Mouse (Mus musculus) stomach, embryonic 14.5 days (tissue): ENCODE measurements around the gene Egr2. TPM values are rescaled to one million over a fixed set of nuclear protein-coding genes. Genes with fewer than 3 reads are reported as not detected.
A peak's percentile ranks its signal among the peaks of the same experiment; 100 is the strongest.

Experiments
- ATAC-seq: fragments of 200-750 bp; cut with Nextera tagmentation; 2 replicates; pipeline ENCODE4 v1.8.0; 2017; ENCODE audit warnings: low read depth, moderate TSS enrichment; ENCODE audit not compliant: insufficient number of reproducible peaks, insufficient read depth, low FRiP score
- H3K27ac ChIP-seq: fragments of 300-500 bp; sonication (generic); 2 replicates; pipeline ENCODE4 v1.5.1; 2014; ENCODE audit warnings: mild to moderate bottlenecking, low read length, moderate library complexity, mixed read lengths
- H3K27me3 ChIP-seq: fragments of 300-500 bp; sonication (generic); 2 replicates; pipeline ENCODE4 v1.6.1; 2014; ENCODE audit warnings: low read length, control low read depth, mixed read lengths; ENCODE audit not compliant: control insufficient read depth, insufficient read depth
- H3K36me3 ChIP-seq: fragments of 300-500 bp; sonication (generic); 2 replicates; pipeline ENCODE4 v1.6.1; 2014; ENCODE audit warnings: mild to moderate bottlenecking, control low read depth, low read length, moderate library complexity, mixed read lengths; ENCODE audit not compliant: control insufficient read depth, insufficient read depth
- H3K4me1 ChIP-seq: fragments of 300-500 bp; sonication (generic); 2 replicates; pipeline ENCODE4 v1.6.1; 2014; ENCODE audit warnings: low read length, control low read depth, mixed read lengths; ENCODE audit not compliant: control insufficient read depth, insufficient read depth
- H3K4me2 ChIP-seq: fragments of 300-500 bp; sonication (generic); replicated peaks from 2 replicates; pipeline ENCODE4 v1.6.1; 2014; ENCODE audit warnings: low read depth, low read length, control low read depth
- H3K4me3 ChIP-seq: fragments of 300-500 bp; sonication (generic); 2 replicates; pipeline ENCODE4 v1.5.1; 2014; ENCODE audit warnings: low read depth, low read length, control low read depth
- H3K9ac ChIP-seq: fragments of 300-500 bp; sonication (generic); replicated peaks from 2 replicates; pipeline ENCODE4 v1.6.1; 2014; ENCODE audit warnings: low read depth, mild to moderate bottlenecking, control low read depth, low read length, moderate library complexity, mixed read lengths
- H3K9me3 ChIP-seq: fragments of 300-500 bp; sonication (generic); 2 replicates; pipeline ENCODE4 v1.6.1; 2016; ENCODE audit warnings: low read depth, low read length, control low read depth; ENCODE audit not compliant: control insufficient read depth
- WGBS: fragments of 180-500 bp; shearing (Covaris S2); extraction: QIAGEN DNeasy Blood & Tissue Kit; methylation state at CpG from one replicate; pipeline ENCODE4 v1.1.7; 2014; 5-methylcytosine and 5-hydroxymethylcytosine counted together
- polyA plus RNA-seq: library from polyadenylated mRNA; unstranded; fragments of >200 nt; fragmentation: Nextera tagmentation; extraction: Ambion mirVana; gene quantifications from 2 replicates; pipeline ENCODE4 v1.2.1, GENCODE M21; 2014

The Egr2 gene
- polyA plus RNA-seq, 1 experiment from 2014 or later = 0.33 TPM

DNA sequence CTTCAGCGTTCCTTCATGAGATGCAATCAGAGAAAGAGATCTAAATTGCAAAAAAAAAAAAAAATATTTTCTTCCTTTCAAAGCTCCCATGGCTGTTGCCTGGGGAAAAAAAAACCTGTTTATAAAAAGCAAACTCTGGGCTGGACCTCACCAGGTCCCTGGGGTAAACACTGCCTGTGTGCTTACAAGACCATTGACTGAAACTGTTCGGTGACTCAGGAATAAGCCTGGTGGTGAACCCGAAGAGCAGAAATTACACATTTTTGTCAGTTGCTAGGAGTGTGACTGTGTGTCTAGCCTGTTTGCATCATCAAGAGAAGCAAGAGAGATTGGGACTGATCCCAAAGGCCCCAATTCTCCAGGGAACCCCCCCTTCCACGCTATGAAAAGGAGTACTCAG is 5.5 kb upstream of the Egr2 start:
- no peak for ATAC-seq
- Histone ChIP-seq H3K9me3 (no peaks in the 10 kb centered on the region), H3K9ac (no peak overlapping the region), H3K36me3 (no peaks in the 10 kb centered on the region), H3K27ac (no peak overlapping the region), H3K27me3 (peaks cover 12% of the 10 kb centered on the region), H3K4me2 (no peak overlapping the region), H3K4me3 (no peak overlapping the region), H3K4me1 (no peaks in the 10 kb centered on the region)
- WGBS = 76% methylated on average over 4 of the region's 4 CpGs

DNA sequence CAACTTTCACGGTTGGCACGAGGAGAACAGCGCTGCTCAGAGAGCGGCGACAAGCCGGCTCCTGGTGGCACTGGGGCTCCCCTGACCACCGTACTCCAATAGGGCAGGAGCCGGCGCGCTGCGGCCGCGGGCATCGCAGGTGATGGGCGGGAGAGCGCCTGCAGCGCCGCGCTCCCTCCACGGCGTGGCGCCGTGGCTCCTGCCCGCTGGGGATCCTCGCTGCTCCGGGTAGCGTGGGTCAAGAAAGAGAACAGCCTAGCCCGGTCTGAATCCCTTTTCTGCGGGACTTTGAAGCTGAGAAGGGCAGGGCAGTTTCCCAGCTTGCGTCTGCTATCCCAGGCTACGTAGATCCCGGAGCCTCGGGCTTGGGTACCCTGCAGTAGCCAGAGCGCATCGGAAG is 697 bp downstream of the Egr2 start:
- H3K27ac ChIP-seq = no peak overlapping the region
- peaks cover 9% of the 10 kb centered on the region; the same call in 1 of the 2 replicates for H3K4me1 ChIP-seq
- peak overlapping the region; percentile 94 for H3K4me2 ChIP-seq
- peak overlapping the region; percentile 47 for H3K4me3 ChIP-seq
- WGBS = under 1% methylated on average over 35 of the region's 35 CpGs
- ATAC-seq = no peak
- peaks cover 37% of the 10 kb centered on the region for H3K27me3 ChIP-seq
- no peak overlapping the region for H3K9ac ChIP-seq
- H3K36me3 ChIP-seq = no peaks in the 10 kb centered on the region
- H3K9me3 ChIP-seq = no peaks in the 10 kb centered on the region

DNA sequence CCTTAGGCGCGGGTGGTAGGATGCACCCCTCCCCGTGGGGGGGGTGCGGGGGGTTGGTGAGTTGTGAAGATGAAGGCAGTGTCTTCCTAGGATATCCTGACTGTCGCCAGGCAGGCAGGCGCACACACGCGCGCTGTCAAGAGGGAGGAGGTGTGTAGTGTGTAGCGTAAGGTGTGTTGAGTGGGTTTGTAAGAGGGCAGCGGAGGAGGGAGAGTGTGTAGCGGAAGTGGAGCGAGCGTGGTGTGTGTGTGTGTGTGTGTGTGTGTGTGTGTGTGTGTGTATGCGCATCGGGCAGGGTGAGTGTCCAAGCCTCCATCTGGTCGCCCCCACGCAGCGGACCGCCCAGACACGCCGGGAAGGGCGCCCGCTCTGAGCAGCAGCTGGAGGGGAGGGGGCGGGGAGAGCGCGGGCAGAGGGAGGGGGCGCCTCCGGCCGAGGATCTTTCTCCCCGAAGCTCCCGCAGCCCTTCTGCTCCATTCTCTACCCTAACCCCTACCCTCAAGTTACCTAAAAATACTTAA is 1.4 kb downstream of the Egr2 start:
- ATAC-seq = peak; percentile 50; the same call in 1 of the 2 replicates
- Histone ChIP-seq H3K4me3 (peak overlapping the region; percentile 47), H3K4me2 (peak overlapping the region; percentile 94), H3K27me3 (peaks cover 41% of the 10 kb centered on the region), H3K9ac (peak overlapping the region; percentile 10; the same call in 1 of the 2 replicates), H3K36me3 (no peaks in the 10 kb centered on the region), H3K27ac (no peak overlapping the region), H3K9me3 (no peaks in the 10 kb centered on the region), H3K4me1 (peaks cover 9% of the 10 kb centered on the region; the same call in 1 of the 2 replicates)
- WGBS = under 1% methylated on average over 25 of the region's 32 CpGs

DNA sequence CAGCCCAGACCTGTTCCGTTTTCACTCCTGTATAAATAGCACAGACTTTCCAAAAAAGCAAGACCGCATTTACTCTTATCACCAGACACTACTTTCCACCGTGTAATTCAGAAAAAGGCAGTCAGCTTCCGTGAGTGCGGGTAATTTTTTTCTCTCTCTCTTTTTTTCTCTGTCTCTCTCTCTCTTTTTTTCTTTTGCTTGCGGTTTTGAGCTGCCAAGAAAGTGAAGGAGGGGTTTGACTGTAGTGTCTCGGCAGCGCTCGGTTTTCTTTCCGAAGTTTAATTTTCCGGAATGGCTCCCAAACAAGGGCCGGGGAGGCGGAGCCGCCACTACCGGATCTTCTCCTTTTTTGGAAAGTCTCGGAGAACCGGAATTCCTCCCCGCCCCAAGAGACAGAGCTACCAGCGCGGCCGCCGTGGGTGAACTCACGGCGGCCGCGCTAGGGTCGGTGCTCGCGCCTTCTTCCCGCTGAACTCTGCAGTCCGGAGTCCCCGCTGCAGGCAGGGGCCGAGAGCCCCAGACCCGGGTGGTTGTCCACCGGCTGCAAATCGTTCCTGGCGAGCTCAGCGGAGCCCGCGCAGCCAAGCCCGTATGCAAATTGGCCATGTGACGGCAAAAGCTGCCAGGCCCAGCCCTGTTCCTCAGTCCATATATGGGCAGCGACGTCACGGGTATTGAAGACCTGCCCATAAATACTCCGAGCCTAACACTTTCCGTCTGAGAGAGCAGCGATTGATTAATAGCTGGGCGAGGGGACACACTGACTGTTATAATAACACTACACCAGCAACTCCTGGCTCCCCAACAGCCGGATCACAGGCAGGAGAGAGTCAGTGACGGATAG is 2.1 kb downstream of the Egr2 start:
- under 1% methylated on average over 51 of the region's 51 CpGs for WGBS
- ATAC-seq = peak; percentile 90
- H3K4me1 ChIP-seq = peaks cover 9% of the 10 kb centered on the region; the same call in 1 of the 2 replicates
- peak overlapping the region; percentile 94 for H3K4me2 ChIP-seq
- H3K27me3 ChIP-seq = peaks cover 41% of the 10 kb centered on the region
- peak overlapping the region; percentile 14 for H3K9ac ChIP-seq
- peak overlapping the region; percentile 47 for H3K4me3 ChIP-seq
- H3K9me3 ChIP-seq = no peaks in the 10 kb centered on the region
- H3K36me3 ChIP-seq = no peaks in the 10 kb centered on the region
- 0 out of 2 replicates have a peak overlapping the region, but pooled peaks have one; percentile 39 for H3K27ac ChIP-seq

DNA sequence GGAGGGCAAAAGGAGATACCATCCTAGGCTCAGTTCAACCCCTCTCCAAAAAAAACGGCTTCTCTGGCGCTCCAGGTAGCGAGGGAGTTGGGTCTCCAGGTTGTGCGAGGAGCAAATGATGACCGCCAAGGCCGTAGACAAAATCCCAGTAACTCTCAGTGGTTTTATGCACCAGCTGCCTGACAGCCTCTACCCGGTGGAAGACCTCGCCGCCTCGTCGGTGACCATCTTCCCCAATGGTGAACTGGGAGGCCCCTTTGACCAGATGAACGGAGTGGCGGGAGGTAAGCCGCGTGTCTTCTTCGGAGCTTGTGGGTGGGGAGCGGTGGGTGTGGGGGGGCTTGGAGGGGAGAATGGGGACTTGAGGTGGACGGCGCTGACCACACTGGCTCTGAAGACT is 2.8 kb downstream of the Egr2 start:
- peak overlapping the region; percentile 94 for H3K4me2 ChIP-seq
- H3K27me3 ChIP-seq = peaks cover 41% of the 10 kb centered on the region
- no peaks in the 10 kb centered on the region for H3K36me3 ChIP-seq
- WGBS = under 1% methylated on average over 19 of the region's 19 CpGs
- no peaks in the 10 kb centered on the region for H3K9me3 ChIP-seq
- no peak overlapping the region for H3K9ac ChIP-seq
- ATAC-seq = no peak
- peaks cover 9% of the 10 kb centered on the region; the same call in 1 of the 2 replicates for H3K4me1 ChIP-seq
- no peak overlapping the region for H3K27ac ChIP-seq
- H3K4me3 ChIP-seq = peak overlapping the region; percentile 47

DNA sequence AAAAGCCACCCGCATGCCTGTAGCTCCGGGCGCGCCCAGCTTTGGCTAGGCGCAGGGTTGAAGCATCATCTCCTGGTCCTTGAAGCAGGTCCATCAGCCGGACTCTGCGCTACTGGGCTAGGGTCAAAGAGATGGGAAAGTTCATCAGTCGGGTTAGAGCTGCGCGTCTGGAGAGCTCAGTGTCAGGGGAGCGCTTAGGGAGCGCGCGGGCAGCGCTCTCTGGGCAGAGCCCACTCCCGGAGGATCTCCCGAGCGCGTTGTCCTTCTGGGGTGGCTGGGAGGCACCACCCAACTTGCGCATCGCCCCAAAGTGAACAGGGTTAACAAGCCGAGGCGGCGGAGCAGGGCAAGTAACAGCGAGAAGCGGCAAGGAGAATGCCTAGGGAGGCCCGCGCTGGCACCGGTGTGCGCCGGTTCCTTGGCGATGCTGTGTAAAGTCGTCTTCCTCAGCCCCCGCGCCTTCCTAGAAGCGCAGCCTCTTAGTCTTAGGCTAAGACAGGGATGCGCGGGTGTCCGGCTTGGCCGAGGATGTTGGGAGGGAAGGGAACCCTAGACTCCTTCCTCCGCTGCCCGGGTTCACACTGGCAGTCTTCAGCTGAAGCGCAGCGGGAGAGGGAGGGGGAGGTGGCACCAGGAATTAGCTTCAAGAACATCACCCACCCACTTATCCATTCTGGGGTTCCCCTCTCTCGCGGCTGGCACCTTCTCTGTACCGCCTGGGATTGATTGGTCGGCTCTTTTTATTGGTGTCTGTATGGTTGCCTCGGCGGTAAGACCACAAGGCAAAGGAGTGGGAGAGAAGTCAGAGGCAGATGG is 3.5 kb downstream of the Egr2 start:
- H3K27ac ChIP-seq = no peak overlapping the region
- ATAC-seq = no peak
- H3K4me2 ChIP-seq = peak overlapping the region; percentile 94
- WGBS = 1% methylated on average over 50 of the region's 50 CpGs
- H3K36me3 ChIP-seq = no peaks in the 10 kb centered on the region
- peaks cover 39% of the 10 kb centered on the region for H3K27me3 ChIP-seq
- peak overlapping the region; percentile 47; the same call in 1 of the 2 replicates for H3K4me3 ChIP-seq
- H3K4me1 ChIP-seq = peaks cover 9% of the 10 kb centered on the region; the same call in 1 of the 2 replicates
- no peaks in the 10 kb centered on the region for H3K9me3 ChIP-seq
- no peak overlapping the region for H3K9ac ChIP-seq

DNA sequence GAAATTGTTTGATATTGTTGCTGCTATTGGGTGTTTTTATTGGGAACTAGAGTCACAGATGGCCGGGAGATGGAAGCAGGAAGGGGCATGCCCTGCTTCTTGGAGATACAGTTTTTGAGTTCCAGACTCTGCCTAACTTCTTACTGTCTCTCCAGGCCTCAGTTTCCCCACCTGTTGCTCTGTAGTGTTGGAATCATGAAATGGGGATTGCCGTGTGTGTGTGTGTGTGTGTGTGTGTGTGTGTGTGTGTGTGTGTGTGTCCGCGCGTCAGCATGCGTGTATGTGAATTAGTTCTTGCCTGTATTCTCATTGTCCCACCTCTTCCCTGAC is 4.1 kb downstream of the Egr2 start:
- WGBS = 45% methylated on average over 6 of the region's 6 CpGs
- Histone ChIP-seq H3K27ac (no peak overlapping the region), H3K4me3 (peak overlapping the region; percentile 47; the same call in 1 of the 2 replicates), H3K9me3 (no peaks in the 10 kb centered on the region), H3K27me3 (peaks cover 34% of the 10 kb centered on the region), H3K36me3 (no peaks in the 10 kb centered on the region), H3K9ac (no peak overlapping the region), H3K4me1 (peaks cover 9% of the 10 kb centered on the region; the same call in 1 of the 2 replicates), H3K4me2 (peak overlapping the region; percentile 94; the same call in 1 of the 2 replicates)
- no peak for ATAC-seq

DNA sequence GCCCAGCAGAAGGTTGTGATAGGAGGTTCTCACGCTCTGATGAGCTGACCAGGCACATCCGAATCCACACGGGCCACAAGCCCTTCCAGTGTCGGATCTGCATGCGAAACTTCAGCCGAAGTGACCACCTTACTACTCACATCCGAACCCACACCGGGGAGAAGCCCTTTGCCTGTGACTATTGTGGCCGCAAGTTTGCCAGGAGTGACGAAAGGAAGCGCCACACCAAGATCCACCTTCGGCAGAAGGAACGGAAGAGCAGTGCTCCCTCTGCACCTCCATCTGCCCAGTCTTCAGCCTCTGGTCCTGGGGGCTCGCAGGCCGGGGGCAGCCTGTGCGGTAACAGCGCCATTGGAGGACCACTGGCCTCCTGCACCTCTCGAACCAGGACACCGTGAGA is 5.3 kb downstream of the Egr2 start:
- WGBS = 25% methylated on average over 19 of the region's 19 CpGs
- Histone ChIP-seq H3K9me3 (no peaks in the 10 kb centered on the region), H3K4me2 (no peak overlapping the region), H3K36me3 (no peaks in the 10 kb centered on the region), H3K27me3 (peaks cover 29% of the 10 kb centered on the region), H3K4me3 (no peak overlapping the region), H3K4me1 (peaks cover 4% of the 10 kb centered on the region; the same call in 1 of the 2 replicates), H3K9ac (no peak overlapping the region), H3K27ac (no peak overlapping the region)
- ATAC-seq = no peak
